Mouse (Mus musculus) heart, adult 2 months (tissue): ENCODE results near the gene Sash3. TPM values are rescaled to one million over a fixed set of nuclear protein-coding genes. Genes with fewer than 3 reads are reported as not detected.

Experiments
- DNase-seq, 2 experiments: peaks; one replicate each; pipeline ENCODE4 v3.0.0; 2021
- H3K27ac ChIP-seq: fragments of 200-600 bp; 2 replicates; pipeline ENCODE4 v1.8.1; 2022
- H3K27me3 ChIP-seq: fragments of 200-500 bp; 2 replicates; pipeline ENCODE4 v1.6.1; 2012; ENCODE audit warnings: mild to moderate bottlenecking, low read length, inconsistent platforms, mixed read lengths; ENCODE audit not compliant: control insufficient read depth, insufficient read depth
- H3K36me3 ChIP-seq: fragments of 200-500 bp; 2 replicates; pipeline ENCODE4 v1.6.1; 2012; ENCODE audit warnings: low read length, inconsistent platforms; ENCODE audit not compliant: control insufficient read depth, insufficient read depth
- H3K4me1 ChIP-seq: fragments of 200-500 bp; 2 replicates; pipeline ENCODE4 v1.6.1; 2011; ENCODE audit warnings: low read length; ENCODE audit not compliant: control insufficient read depth, insufficient read depth
- H3K4me3 ChIP-seq: fragments of 200-600 bp; 2 replicates; pipeline ENCODE4 v1.8.1; 2022
- H3K79me2 ChIP-seq: fragments of 200-500 bp; replicated peaks from 2 replicates; pipeline ENCODE4 v1.6.1; 2012; ENCODE audit warnings: mild to moderate bottlenecking, inconsistent platforms, low read length, moderate library complexity, mixed read lengths; ENCODE audit not compliant: control insufficient read depth, insufficient read depth
- H3K9ac ChIP-seq: fragments of 200-500 bp; 2 replicates; pipeline ENCODE4 v1.6.1; 2012; ENCODE audit warnings: low read depth, mild to moderate bottlenecking, control low read depth, inconsistent platforms, low read length, mixed read lengths
- CTCF ChIP-seq: fragments of 200-600 bp; IDR thresholded peaks from 2 replicates; pipeline ENCODE4 v1.8.1; 2022; ENCODE audit warnings: antibody characterized with exemption, mild to moderate bottlenecking, moderate library complexity
- EP300 ChIP-seq: fragments of 200-500 bp; IDR thresholded peaks from 2 replicates; pipeline ENCODE4 v1.6.1; 2011; ENCODE audit warnings: low read depth, low read length, control low read depth; ENCODE audit not compliant: insufficient read depth
- POLR2A ChIP-seq: fragments of 200-500 bp; IDR thresholded peaks from 2 replicates; pipeline ENCODE4 v1.6.1; 2011; ENCODE audit warnings: mild to moderate bottlenecking, low read depth, low read length, control low read depth; ENCODE audit not compliant: insufficient read depth
- WGBS: fragments of 180-500 bp; shearing (Covaris S2); methylation state at CpG from one replicate; pipeline ENCODE4 v1.1.7; 2018; 5-methylcytosine and 5-hydroxymethylcytosine counted together
- intact Hi-C: fragments of 180-260 bp; cut with DNase I; formaldehyde crosslinking; loops from one replicate; pipeline ENCODE4 v1.15.1; 2025
- polyA plus RNA-seq: library from polyadenylated mRNA; depleted of rRNA; stranded (reverse); fragments of >200 nt; gene quantifications from 2 replicates; pipeline ENCODE4 v1.2.3, GENCODE M21; 2012
- total RNA-seq, 2 experiments: library from RNA; stranded (reverse); gene quantifications; 2 replicates each; pipeline ENCODE4 v1.2.3; 2021

The Sash3 gene
- total and polyA plus RNA-seq, 3 experiments = 1.2 to 2.9 (median 1.3) TPM

GRCm38 (mm10) chrX:48126903-48127476, 19.2 kb upstream of the Sash3 start:
- no peaks in the 10 kb centered on the region for H3K27me3 ChIP-seq
- H3K36me3 ChIP-seq = no peaks in the 10 kb centered on the region
- intact Hi-C loops = no loop called here
- H3K4me3 ChIP-seq = no peak overlapping the region
- 85% methylated on average over 6 of the region's 6 CpGs for WGBS
- TF ChIP-seq CTCF = no peak
- no peak for TF ChIP-seq POLR2A
- TF ChIP-seq EP300 = no peak
- no peaks in the 10 kb centered on the region for H3K79me2 ChIP-seq
- H3K9ac ChIP-seq = no peak overlapping the region
- no peak overlapping the region for H3K27ac ChIP-seq
- H3K4me1 ChIP-seq = 0 out of 2 replicates have a peak, but pooled peaks cover 1% of the 10 kb centered on the region
- no peak for DNase-seq

- no peaks in the 10 kb centered on the region for H3K27me3 ChIP-seq
- no peak for TF ChIP-seq EP300
- TF ChIP-seq POLR2A = no peak
- TF ChIP-seq CTCF = peak; percentile 26; the same call in 1 of the 2 replicates
- no peak overlapping the region for H3K27ac ChIP-seq
- 0 out of 2 replicates have a peak, but pooled peaks cover 1% of the 10 kb centered on the region for H3K4me1 ChIP-seq
- no peaks in the 10 kb centered on the region for H3K36me3 ChIP-seq
- H3K79me2 ChIP-seq = no peaks in the 10 kb centered on the region
- H3K4me3 ChIP-seq = no peak overlapping the region
- no peak for DNase-seq
- 71% methylated on average over 6 of the region's 6 CpGs for WGBS
- H3K9ac ChIP-seq = no peak overlapping the region
- intact Hi-C loops = no loop called here
Measured at GRCm38 (mm10) chrX:48127502-48128218, 18.6 kb upstream of the Sash3 start.

GRCm38 (mm10) chrX:48129167-48129566, 17.1 kb upstream of the Sash3 start:
- no peak overlapping the region for H3K27ac ChIP-seq
- H3K27me3 ChIP-seq = no peaks in the 10 kb centered on the region
- H3K4me3 ChIP-seq = no peak overlapping the region
- H3K4me1 ChIP-seq = 0 out of 2 replicates have a peak, but pooled peaks cover 1% of the 10 kb centered on the region
- no peak for DNase-seq
- H3K36me3 ChIP-seq = no peaks in the 10 kb centered on the region
- H3K79me2 ChIP-seq = no peaks in the 10 kb centered on the region
- intact Hi-C loops = no loop called here
- 62% methylated on average over 1 of the region's 1 CpGs for WGBS
- TF ChIP-seq POLR2A (no peak), EP300 (no peak), CTCF (no peak)
- H3K9ac ChIP-seq = no peak overlapping the region

GRCm38 (mm10) chrX:48136935-48137334, 9.3 kb upstream of the Sash3 start:
- no peaks in the 10 kb centered on the region for H3K36me3 ChIP-seq
- no peaks in the 10 kb centered on the region for H3K27me3 ChIP-seq
- DNase-seq = no peak
- H3K9ac ChIP-seq = no peak overlapping the region
- TF ChIP-seq EP300 = no peak
- no peaks in the 10 kb centered on the region for H3K79me2 ChIP-seq
- no peak overlapping the region for H3K4me3 ChIP-seq
- no peaks in the 10 kb centered on the region for H3K4me1 ChIP-seq
- no peak overlapping the region for H3K27ac ChIP-seq
- intact Hi-C loops = no loop called here
- 85% methylated on average over 4 of the region's 4 CpGs for WGBS

- H3K79me2 ChIP-seq = no peaks in the 10 kb centered on the region
- 78% methylated on average over 6 of the region's 6 CpGs for WGBS
- DNase-seq = no peak
- intact Hi-C loops = no loop called here
- H3K4me3 ChIP-seq = no peak overlapping the region
- H3K27ac ChIP-seq = no peak overlapping the region
- H3K36me3 ChIP-seq = no peaks in the 10 kb centered on the region
- H3K27me3 ChIP-seq = no peaks in the 10 kb centered on the region
- TF ChIP-seq CTCF = no peak
- no peak for TF ChIP-seq POLR2A
- TF ChIP-seq EP300 = no peak
- H3K4me1 ChIP-seq = no peaks in the 10 kb centered on the region
- no peak overlapping the region for H3K9ac ChIP-seq
Measured at GRCm38 (mm10) chrX:48138011-48138410, 8.2 kb upstream of the Sash3 start.

- no peak overlapping the region for H3K27ac ChIP-seq
Measured at GRCm38 (mm10) chrX:48138539-48139275, 7.5 kb upstream of the Sash3 start.

More at GRCm38 (mm10) chrX:48138539-48139275, 7.5 kb upstream of the Sash3 start:
- WGBS = 52% methylated on average over 7 of the region's 7 CpGs
- no peak overlapping the region for H3K4me3 ChIP-seq
- no peaks in the 10 kb centered on the region for H3K79me2 ChIP-seq
- H3K4me1 ChIP-seq = no peaks in the 10 kb centered on the region
- TF ChIP-seq POLR2A = no peak
- TF ChIP-seq EP300 = no peak
- no peak for TF ChIP-seq CTCF
- no peak for DNase-seq
- H3K9ac ChIP-seq = no peak overlapping the region
- H3K36me3 ChIP-seq = no peaks in the 10 kb centered on the region
- intact Hi-C loops = no loop called here
- no peaks in the 10 kb centered on the region for H3K27me3 ChIP-seq
